Mouse (Mus musculus): ENCODE results near the gene Dio3.

Gene Dio3

GRCm38 (mm10) chr12:110319696-110320095 is 40.8 kb downstream of the Dio3 start:
- DNase-seq (ENCODE audit: low read depth in 1 of 2, low spot score in 2 of 2) = no peak
